Mouse (Mus musculus): Measurements from ENCODE around the gene Xxylt1.

DNA sequence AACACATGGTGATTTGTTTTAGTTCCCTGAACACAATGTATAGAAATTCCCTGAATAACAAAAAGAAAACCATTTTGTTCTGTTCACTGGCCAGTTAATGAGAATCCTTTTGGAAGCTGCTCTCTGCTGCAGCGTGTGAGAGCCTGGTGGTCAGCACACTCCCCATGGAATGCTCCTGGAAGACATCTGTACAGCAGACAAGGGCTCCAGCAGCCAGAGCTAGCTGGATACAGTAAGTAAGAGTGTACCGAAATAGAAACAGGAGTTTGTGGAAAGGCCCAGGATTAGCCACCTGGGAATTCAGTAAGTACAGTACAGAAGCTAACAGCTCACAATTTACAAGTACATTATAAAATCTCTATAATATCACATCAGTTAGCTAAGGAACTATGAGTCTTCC is 20.1 kb upstream of the Xxylt1 start:
- TF ChIP-seq POLR2A (IDR thresholded peaks at IDR 0.05; ENCODE audit: low read depth, low read length) = no peak
- TF ChIP-seq CTCF (IDR thresholded peaks at IDR 0.05; ENCODE audit: extremely low read depth, insufficient read depth, insufficient read length, insufficient replicate concordance) = no peak

Data from spleen, adult 2 months (tissue).